Mouse (Mus musculus) CH12.LX (cell line): ENCODE measurements around the gene Gfra4. TPM values are rescaled to one million over a fixed set of nuclear protein-coding genes. Genes with fewer than 3 reads are reported as not detected.

Experiments used
- DNase-seq: peaks from one replicate; pipeline ENCODE4 v3.0.0-alpha.2; 2013; ENCODE audit errors: extremely low read depth
- H3K27ac ChIP-seq: 2 replicates; pipeline ENCODE4 v1.5.1; 2012; ENCODE audit warnings: low read depth, mild to moderate bottlenecking, control low read depth, moderate library complexity; ENCODE audit not compliant: insufficient read depth
- H3K27me3 ChIP-seq: replicated peaks from 2 replicates; pipeline ENCODE3; 2012; ENCODE audit warnings: inconsistent platforms
- H3K36me3 ChIP-seq, 2 experiments: replicated peaks in 1 of 2; 2 replicates each; pipeline versions ENCODE3 to v1.6.1; 2012; ENCODE audit warnings: inconsistent platforms in 1 of 2, low read length in 1 of 2, mild to moderate bottlenecking in 1 of 2, mixed read lengths in 1 of 2, moderate library complexity in 1 of 2; ENCODE audit not compliant: control insufficient read depth in 1 of 2, insufficient read depth in 1 of 2
- H3K4me1 ChIP-seq, 2 experiments: 2 replicates each; pipeline ENCODE4 v1.6.1; 2012; ENCODE audit warnings: inconsistent platforms in 1 of 2, moderate library complexity in 1 of 2; ENCODE audit not compliant: insufficient read depth in 2 of 2, control insufficient read depth in 1 of 2
- H3K4me2 ChIP-seq: 2 replicates; pipeline ENCODE4 v1.6.1; 2012; ENCODE audit warnings: low read depth, mild to moderate bottlenecking, control low read depth; ENCODE audit not compliant: poor library complexity, insufficient read depth, severe bottlenecking
- H3K4me3 ChIP-seq, 3 experiments: fragments of 150-350 bp in 1 of 3; sonication (generic) in 1 of 3; replicated peaks in 1 of 3; 2 replicates each; pipeline versions ENCODE3 to v1.5.1; 2011 to 2012; ENCODE audit warnings: low read depth in 2 of 3, low read length in 2 of 3, mild to moderate bottlenecking in 2 of 3, moderate library complexity in 2 of 3, control low read depth in 1 of 3, improper control_type of control experiment in 1 of 3, inconsistent platforms in 1 of 3, mixed read lengths in 1 of 3; ENCODE audit not compliant: poor library complexity in 1 of 3
- H3K79me2 ChIP-seq: replicated peaks from 2 replicates; pipeline ENCODE4 v1.6.1; 2012; ENCODE audit warnings: mild to moderate bottlenecking, moderate library complexity; ENCODE audit not compliant: control insufficient read depth, poor library complexity, insufficient read depth, severe bottlenecking; ENCODE audit errors: extremely low read depth
- H3K9ac ChIP-seq: 2 replicates; pipeline ENCODE4 v1.6.1; 2012; ENCODE audit warnings: low read depth, mild to moderate bottlenecking, control low read depth, moderate library complexity; ENCODE audit not compliant: insufficient read depth
- H3K9me3 ChIP-seq: replicated peaks from 2 replicates; pipeline ENCODE3; 2012; ENCODE audit warnings: low read length, inconsistent platforms, mixed read lengths
- BHLHE40 ChIP-seq: IDR thresholded peaks from 2 replicates; pipeline ENCODE4 v1.6.1; 2011; ENCODE audit warnings: mild to moderate bottlenecking, low read depth, low read length, improper control_type of control experiment
- ETS1 ChIP-seq: conservative IDR thresholded peaks from 2 replicates; pipeline ENCODE4 v1.6.1; 2012; ENCODE audit warnings: low read depth, mild to moderate bottlenecking, inconsistent platforms, low read length, improper control_type of control experiment, moderate library complexity
- GABPA ChIP-seq: IDR thresholded peaks from 2 replicates; pipeline ENCODE4 v1.6.1; 2012; ENCODE audit warnings: low read depth, low read length, improper control_type of control experiment, inconsistent platforms; ENCODE audit not compliant: insufficient replicate concordance
- JUN ChIP-seq: IDR thresholded peaks from 2 replicates; pipeline ENCODE4 v1.6.1; 2011; ENCODE audit warnings: low read depth, mild to moderate bottlenecking, low read length, improper control_type of control experiment, moderate library complexity; ENCODE audit not compliant: insufficient read depth
- JUND ChIP-seq: conservative IDR thresholded peaks from 2 replicates; pipeline ENCODE4 v1.6.1; 2011; ENCODE audit warnings: low read depth, low read length, improper control_type of control experiment
- MAX ChIP-seq: IDR thresholded peaks from 2 replicates; pipeline ENCODE4 v1.6.1; 2011; ENCODE audit warnings: low read length, improper control_type of control experiment
- MAZ ChIP-seq: IDR thresholded peaks from 2 replicates; pipeline ENCODE4 v1.6.1; 2012; ENCODE audit warnings: low read depth, mild to moderate bottlenecking, inconsistent platforms, low read length, improper control_type of control experiment, moderate library complexity
- MEF2A ChIP-seq: IDR thresholded peaks from 2 replicates; pipeline ENCODE4 v1.6.1; 2014; ENCODE audit warnings: low read depth, mild to moderate bottlenecking, inconsistent platforms, low read length, improper control_type of control experiment, borderline replicate concordance
- MYC ChIP-seq: IDR thresholded peaks from 2 replicates; pipeline ENCODE4 v1.6.1; 2011; ENCODE audit warnings: low read depth, mild to moderate bottlenecking, improper control_type of control experiment, low read length
- SMC3 ChIP-seq: IDR thresholded peaks from 2 replicates; pipeline ENCODE4 v1.6.1; 2011; ENCODE audit warnings: low read depth, low read length, improper control_type of control experiment
- UBTF ChIP-seq: IDR thresholded peaks from 2 replicates; pipeline ENCODE4 v1.6.1; 2012; ENCODE audit warnings: low read depth, mild to moderate bottlenecking, inconsistent platforms, low read length, improper control_type of control experiment, moderate library complexity
- ZKSCAN1 ChIP-seq: IDR thresholded peaks from 2 replicates; pipeline ENCODE4 v1.6.1; 2012; ENCODE audit warnings: low read depth, inconsistent platforms, low read length, improper control_type of control experiment, borderline replicate concordance
- ZMIZ1 ChIP-seq: IDR thresholded peaks from 2 replicates; pipeline ENCODE4 v1.6.1; 2012; ENCODE audit warnings: low read depth, mild to moderate bottlenecking, inconsistent platforms, low read length, improper control_type of control experiment
- dilution Hi-C: fragments of 300-500 bp; cut with MboI; formaldehyde crosslinking; loops from 2 replicates; pipeline ENCODE4 v1.14.3; 2020; ENCODE audit warnings: low sequenced_read_pairs; ENCODE audit not compliant: extremely low pct_unique_long_range_greater_than_20kb, extremely low pct_ligation_motif_present
- in situ Hi-C: fragments of 300-500 bp; cut with MboI; formaldehyde crosslinking; loops from 3 replicates; pipeline ENCODE4 v1.14.3; 2019; ENCODE audit warnings: low sequenced_read_pairs, low pct_ligation_motif_present, low pct_unique_long_range_greater_than_20kb, mixed read lengths
- polyA plus RNA-seq: library from polyadenylated mRNA; unstranded; fragments of >175 nt; gene quantifications from 2 replicates; pipeline ENCODE4 v1.2.1, GENCODE M21; 2012; ENCODE audit warnings: low read depth; ENCODE audit not compliant: insufficient read length
- total RNA-seq, 2 experiments: library from RNA; depleted of rRNA; stranded (reverse); fragments of 300-350 nt in 1 of 2; fragments of >200 nt in 1 of 2; gene quantifications; 2 replicates each; pipeline ENCODE4 v1.2.3; 2012 to 2014

Gfra4 gene
- total and polyA plus RNA-seq, 3 experiments: not detected

GRCm38 (mm10) chr2:131086667-131087390 lies 43.9 kb upstream of the Gfra4 start, which contains the start of gene Siglec1:
Siglec1 (minus strand) TSS chr2:131086765.
- Histone ChIP-seq H3K27me3 (peaks cover 11% of the 10 kb centered on the region), H3K9ac (no peak within 1 kb of the TSS), H3K4me2 (no peak within 1 kb of the TSS), H3K36me3 (no peaks in the 10 kb centered on the region), H3K27ac (no peak within 1 kb of the TSS), H3K4me3 (no peak within 1 kb of the TSS), H3K4me1 (peaks cover 0 to 4% of the 10 kb centered on the region in 2 experiments; a peak in 2 of 4 replicates), H3K9me3 (no peaks in the 10 kb centered on the region), H3K79me2 (no peaks in the 10 kb centered on the region)
- dilution Hi-C loops: no loop called here
- TF ChIP-seq SMC3 (no peak), MAZ (no peak), JUN (no peak), UBTF (no peak), BHLHE40 (no peak), GABPA (no peak), MEF2A (no peak), ETS1 (no peak)
- in situ Hi-C loops: loop anchor here (25.0 kb wide), 1 partner anchor 425 kb away; no protein-coding TSS in a partner anchor
- no peak for DNase-seq

- H3K27ac ChIP-seq: no peak overlapping the region
- H3K9me3 ChIP-seq: no peaks in the 10 kb centered on the region
- TF ChIP-seq GABPA: no peak
- TF ChIP-seq ZKSCAN1: no peak
- TF ChIP-seq ZMIZ1: no peak
- TF ChIP-seq JUND: no peak
- TF ChIP-seq MYC: no peak
- no peak for TF ChIP-seq MAX
- TF ChIP-seq, all 38 proteins: peak for 0
- no peaks in the 10 kb centered on the region for H3K36me3 ChIP-seq
- no peaks in the 10 kb centered on the region for H3K79me2 ChIP-seq
- in situ Hi-C loops: loop anchor here (25.0 kb wide), 1 partner anchor 428 kb away; no protein-coding TSS in a partner anchor
- no peak overlapping the region for H3K4me2 ChIP-seq
- H3K27me3 ChIP-seq: peaks cover 35% of the 10 kb centered on the region
- no peak overlapping the region for H3K9ac ChIP-seq
- H3K4me1 ChIP-seq: no peaks in the 10 kb centered on the region
- dilution Hi-C loops: no loop called here
- DNase-seq: no peak
- H3K4me3 ChIP-seq: no peak overlapping the region
These were observed 41.3 kb upstream of the Gfra4 start for GRCm38 (mm10) chr2:131084206-131084605.
